Mouse (Mus musculus) liver, embryonic 14.5 days (tissue): ENCODE measurements at regions not wholly inside any gene's neighbourhood (a gene's known extent, or its start where the extent isn't known, plus 50 kb on each side); places are given as distances from the start of the nearest gene placed in this dataset.

Experiments used
- CTCF ChIP-seq: IDR thresholded peaks from 2 replicates; pipeline ENCODE4 v1.5.1; 2016; ENCODE audit warnings: antibody characterized with exemption, low read depth, control low read depth
- EP300 ChIP-seq: IDR thresholded peaks from 2 replicates; pipeline ENCODE4 v1.6.1; 2016; ENCODE audit warnings: antibody characterized with exemption, low read depth

- TF ChIP-seq CTCF (no peak), EP300 (no peak)
Measured at GRCm38 (mm10) chr9:98700571-98700970, 99.1 kb upstream of the Mrps22 start.
